Mouse (Mus musculus): ENCODE data around the gene Hoxd12. TPM values are rescaled to one million over a fixed set of nuclear protein-coding genes. Genes with fewer than 3 reads are reported as not detected.
A peak's percentile ranks its signal among the peaks of the same experiment; 100 is the strongest.

Gene Hoxd12
- polyA plus RNA-seq, 1 experiment = not detected

DNA sequence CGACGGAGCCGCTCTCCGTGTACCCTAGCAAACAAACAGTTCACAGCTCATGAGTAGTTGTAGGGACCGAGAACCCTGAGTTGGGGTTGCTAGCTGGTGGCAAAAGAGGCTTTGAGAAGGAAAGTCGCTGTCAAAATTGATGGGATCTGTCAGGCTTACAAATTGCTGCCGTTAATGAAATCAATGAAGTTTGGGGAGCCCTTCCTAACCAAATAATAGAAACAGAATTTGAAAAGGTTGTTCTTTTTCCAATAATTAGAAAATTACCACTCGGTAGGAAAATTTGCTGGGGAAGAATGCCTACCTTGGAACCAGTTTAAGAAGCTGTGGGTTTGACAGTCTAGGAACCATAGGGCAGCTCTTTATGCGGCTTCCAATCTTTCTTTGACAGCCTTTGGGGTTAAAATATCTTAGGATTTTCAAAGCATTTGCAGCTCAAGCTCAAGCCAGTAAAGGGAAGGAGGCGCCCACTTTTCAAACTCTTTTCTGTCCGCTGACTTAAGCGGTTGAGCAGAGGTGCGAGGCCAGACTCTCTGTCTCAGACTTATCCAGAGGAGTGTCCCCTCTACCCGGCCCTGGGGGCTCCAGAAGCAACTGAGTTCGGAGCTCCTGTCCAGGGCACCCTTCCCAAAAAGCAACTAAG lies 16.7 kb upstream of the Hoxd12 start:
- TF ChIP-seq CTCF (IDR thresholded peaks at IDR 0.05; ENCODE audit: extremely low read depth, insufficient read length, insufficient replicate concordance, low read depth, low read length) = no peak
- TF ChIP-seq POLR2A (IDR thresholded peaks at IDR 0.05; ENCODE audit: low read depth, low read length) = no peak
- peaks cover 8% of the 10 kb centered on the region; the same call in 1 of the 2 replicates for H3K4me1 ChIP-seq (ENCODE audit: control insufficient read depth, insufficient read depth, insufficient read length, low read length)
- H3K27me3 ChIP-seq (ENCODE audit: control insufficient read depth, insufficient read depth, low read length) = peaks cover 87% of the 10 kb centered on the region
- peak overlapping the region; percentile 27 for H3K4me3 ChIP-seq (ENCODE audit: low read depth, low read length)
- no peak overlapping the region for H3K27ac ChIP-seq (ENCODE audit: insufficient read depth, low read depth, low read length)
- H3K36me3 ChIP-seq (ENCODE audit: control insufficient read depth, insufficient read depth, low read length) = no peaks in the 10 kb centered on the region
- 8% methylated on average over 15 of the region's 15 CpGs for WGBS

DNA sequence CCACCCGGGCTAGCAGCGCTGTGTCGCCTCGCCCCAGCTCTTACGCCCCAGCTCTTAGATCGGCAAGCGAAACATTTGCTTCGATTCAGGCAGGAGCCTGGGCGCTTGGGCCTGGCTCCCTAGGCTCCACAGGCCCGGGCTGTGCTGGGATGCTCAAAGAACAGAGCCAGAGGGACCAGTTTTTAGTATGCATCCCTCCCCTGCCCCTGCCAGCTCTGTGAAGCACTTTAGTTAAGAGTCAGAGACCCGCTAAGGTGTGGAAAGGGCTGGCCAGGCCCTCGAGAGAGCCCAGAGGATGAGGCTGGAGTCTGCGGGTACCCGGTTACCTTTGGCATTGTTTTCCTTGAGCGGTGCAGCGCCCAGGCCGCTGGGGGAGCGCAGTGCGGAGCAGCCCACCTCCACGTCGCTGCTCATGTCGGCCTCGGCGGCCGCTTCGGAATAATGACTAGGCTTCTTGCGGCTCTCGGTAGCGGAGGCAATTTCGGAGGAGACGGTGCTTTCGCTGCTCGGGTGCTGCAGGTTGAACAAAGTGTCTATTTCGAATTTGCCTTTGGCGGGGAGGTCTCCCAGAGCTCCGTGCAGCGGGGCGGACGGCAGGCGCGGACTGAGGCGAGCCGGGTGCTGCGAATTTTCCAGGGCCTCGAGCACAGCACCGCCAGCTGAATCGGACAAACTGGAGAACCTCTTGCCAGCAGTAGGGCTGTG lies 16.0 kb upstream of the Hoxd12 start:
- TF ChIP-seq POLR2A (IDR thresholded peaks at IDR 0.05; ENCODE audit: low read depth, low read length) = no peak
- TF ChIP-seq CTCF (IDR thresholded peaks at IDR 0.05; ENCODE audit: extremely low read depth, insufficient read length, insufficient replicate concordance, low read depth, low read length) = no peak
- H3K27me3 ChIP-seq (ENCODE audit: control insufficient read depth, insufficient read depth, low read length) = peaks cover 88% of the 10 kb centered on the region
- WGBS = 5% methylated on average over 47 of the region's 47 CpGs
- no peak overlapping the region for H3K4me3 ChIP-seq (ENCODE audit: low read depth, low read length)
- H3K27ac ChIP-seq (ENCODE audit: insufficient read depth, low read depth, low read length) = no peak overlapping the region
- no peaks in the 10 kb centered on the region for H3K36me3 ChIP-seq (ENCODE audit: control insufficient read depth, insufficient read depth, low read length)
- peaks cover 8% of the 10 kb centered on the region; the same call in 1 of the 2 replicates for H3K4me1 ChIP-seq (ENCODE audit: control insufficient read depth, insufficient read depth, insufficient read length, low read length)

DNA sequence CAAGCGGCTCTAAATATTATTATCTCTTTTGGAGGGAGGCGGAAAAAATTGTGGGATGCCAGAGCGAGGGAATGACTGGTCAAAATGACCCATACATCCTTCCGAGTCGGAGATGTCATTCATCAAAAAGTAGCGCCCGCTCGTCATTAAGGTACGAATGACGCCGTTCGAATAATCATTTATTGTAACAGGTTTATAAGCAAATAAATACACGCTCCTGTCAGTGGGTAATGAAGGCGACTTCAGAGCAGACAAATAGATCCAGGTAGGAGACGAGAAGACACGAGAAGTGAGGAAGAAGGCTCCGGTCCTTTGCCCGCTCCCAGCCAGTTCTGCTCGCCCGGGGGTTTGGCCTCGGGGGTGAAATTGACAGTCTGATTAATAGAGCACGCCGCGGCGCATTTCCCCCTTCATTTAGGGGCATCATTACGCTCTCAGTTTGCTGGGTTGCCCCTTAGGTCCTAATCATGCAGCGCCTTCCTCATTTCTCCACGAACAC lies 15.3 kb upstream of the Hoxd12 start, which contains the start of gene Evx2:
TSS of gene Evx2 (minus strand) at position 51 of the 499 bp plus-strand sequence.
- H3K4me3 ChIP-seq (ENCODE audit: low read depth, low read length) = no peak within 1 kb of the TSS
- no peak within 1 kb of the TSS for H3K27ac ChIP-seq (ENCODE audit: insufficient read depth, low read depth, low read length)
- peaks cover 8% of the 10 kb centered on the region; the same call in 1 of the 2 replicates for H3K4me1 ChIP-seq (ENCODE audit: control insufficient read depth, insufficient read depth, insufficient read length, low read length)
- 7% methylated on average over 28 of the region's 28 CpGs for WGBS
- TF ChIP-seq CTCF (IDR thresholded peaks at IDR 0.05; ENCODE audit: extremely low read depth, insufficient read length, insufficient replicate concordance, low read depth, low read length) = no peak
- TF ChIP-seq POLR2A (IDR thresholded peaks at IDR 0.05; ENCODE audit: low read depth, low read length) = no peak
- H3K36me3 ChIP-seq (ENCODE audit: control insufficient read depth, insufficient read depth, low read length) = no peaks in the 10 kb centered on the region
- peaks cover 86% of the 10 kb centered on the region for H3K27me3 ChIP-seq (ENCODE audit: control insufficient read depth, insufficient read depth, low read length)

DNA sequence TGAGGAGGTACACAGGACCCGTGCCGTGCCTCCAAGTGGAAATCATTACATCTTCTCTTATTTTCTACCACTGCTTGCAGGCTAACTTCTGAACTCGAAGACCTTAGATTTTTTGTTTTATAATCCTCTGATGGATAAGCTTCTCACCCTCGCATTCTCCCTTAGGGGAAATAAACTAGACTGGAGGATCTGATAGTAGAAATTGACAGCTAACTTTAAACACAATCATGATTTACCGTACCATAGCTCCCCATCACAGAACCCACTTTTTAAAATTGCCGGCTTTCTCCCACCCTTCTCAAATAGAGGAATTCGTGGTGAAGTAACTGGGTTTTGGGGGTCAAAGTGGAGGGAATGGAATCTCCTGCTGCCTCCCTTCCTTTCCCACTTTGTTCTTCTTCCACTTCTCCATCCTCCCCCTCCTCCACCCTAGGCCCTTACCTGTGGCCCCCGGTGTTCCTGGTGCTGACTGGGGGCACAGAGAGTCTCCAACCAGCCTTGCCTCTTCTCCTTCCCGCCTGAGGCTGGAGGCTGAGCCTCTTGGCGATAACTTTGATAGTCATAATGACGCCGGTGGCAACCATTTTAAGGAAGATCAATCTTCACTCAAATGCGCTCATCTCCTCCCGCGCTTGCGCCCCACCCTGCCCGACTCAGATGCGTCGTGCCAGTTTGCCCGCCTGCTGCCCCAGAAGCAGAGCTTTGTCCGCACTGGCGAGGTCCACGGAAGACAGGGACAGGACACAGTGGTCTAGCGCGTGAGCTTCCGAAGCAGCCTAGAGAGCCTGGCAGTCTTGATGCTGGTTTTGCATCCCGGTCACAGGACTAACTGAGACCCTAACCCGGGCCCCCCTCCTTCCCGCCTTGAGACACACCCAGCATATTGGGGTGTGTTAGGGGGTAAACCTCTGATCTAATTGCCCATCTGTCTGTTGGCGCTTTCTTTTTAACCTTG lies 14.1 kb upstream of the Hoxd12 start:
- Histone ChIP-seq H3K27me3 (ENCODE audit: control insufficient read depth, insufficient read depth, low read length) (peaks cover 75% of the 10 kb centered on the region), H3K27ac (ENCODE audit: insufficient read depth, low read depth, low read length) (no peak overlapping the region), H3K4me1 (ENCODE audit: control insufficient read depth, insufficient read depth, insufficient read length, low read length) (peaks cover 6% of the 10 kb centered on the region; the same call in 1 of the 2 replicates), H3K36me3 (ENCODE audit: control insufficient read depth, insufficient read depth, low read length) (no peaks in the 10 kb centered on the region), H3K4me3 (ENCODE audit: low read depth, low read length) (no peak overlapping the region)
- TF ChIP-seq POLR2A (IDR thresholded peaks at IDR 0.05; ENCODE audit: low read depth, low read length) (no peak), CTCF (IDR thresholded peaks at IDR 0.05; ENCODE audit: extremely low read depth, insufficient read length, insufficient replicate concordance, low read depth, low read length) (no peak)
- 5% methylated on average over 30 of the region's 30 CpGs for WGBS

DNA sequence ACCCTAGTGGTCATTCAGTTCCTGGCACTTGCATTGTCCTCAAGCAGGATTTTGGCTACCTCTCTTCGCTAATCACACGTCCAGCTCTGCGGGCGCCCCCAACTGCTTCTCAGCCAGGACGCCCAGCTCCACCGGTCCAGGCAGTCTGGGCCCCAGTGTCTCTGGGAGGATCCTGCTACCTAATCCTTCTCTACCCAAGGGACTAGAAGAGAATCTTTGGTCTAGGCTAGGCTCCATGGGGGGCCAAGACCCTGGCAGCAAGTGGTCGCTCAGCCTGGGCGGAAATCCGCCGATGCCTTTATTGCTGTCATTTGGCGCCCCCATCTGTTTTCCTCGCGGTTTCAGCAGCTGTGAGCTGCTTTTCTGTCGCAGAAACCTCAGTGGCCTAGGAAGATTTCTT lies 13.1 kb upstream of the Hoxd12 start:
- peak; percentile 36; the same call in 1 of the 2 replicates for TF ChIP-seq CTCF (IDR thresholded peaks at IDR 0.05; ENCODE audit: extremely low read depth, insufficient read length, insufficient replicate concordance, low read depth, low read length)
- no peak for TF ChIP-seq POLR2A (IDR thresholded peaks at IDR 0.05; ENCODE audit: low read depth, low read length)
- H3K27me3 ChIP-seq (ENCODE audit: control insufficient read depth, insufficient read depth, low read length) = peaks cover 73% of the 10 kb centered on the region
- H3K4me3 ChIP-seq (ENCODE audit: low read depth, low read length) = no peak overlapping the region
- H3K36me3 ChIP-seq (ENCODE audit: control insufficient read depth, insufficient read depth, low read length) = no peaks in the 10 kb centered on the region
- H3K4me1 ChIP-seq (ENCODE audit: control insufficient read depth, insufficient read depth, insufficient read length, low read length) = peaks cover 3% of the 10 kb centered on the region; the same call in 1 of the 2 replicates
- H3K27ac ChIP-seq (ENCODE audit: insufficient read depth, low read depth, low read length) = no peak overlapping the region
- 5% methylated on average over 14 of the region's 14 CpGs for WGBS

DNA sequence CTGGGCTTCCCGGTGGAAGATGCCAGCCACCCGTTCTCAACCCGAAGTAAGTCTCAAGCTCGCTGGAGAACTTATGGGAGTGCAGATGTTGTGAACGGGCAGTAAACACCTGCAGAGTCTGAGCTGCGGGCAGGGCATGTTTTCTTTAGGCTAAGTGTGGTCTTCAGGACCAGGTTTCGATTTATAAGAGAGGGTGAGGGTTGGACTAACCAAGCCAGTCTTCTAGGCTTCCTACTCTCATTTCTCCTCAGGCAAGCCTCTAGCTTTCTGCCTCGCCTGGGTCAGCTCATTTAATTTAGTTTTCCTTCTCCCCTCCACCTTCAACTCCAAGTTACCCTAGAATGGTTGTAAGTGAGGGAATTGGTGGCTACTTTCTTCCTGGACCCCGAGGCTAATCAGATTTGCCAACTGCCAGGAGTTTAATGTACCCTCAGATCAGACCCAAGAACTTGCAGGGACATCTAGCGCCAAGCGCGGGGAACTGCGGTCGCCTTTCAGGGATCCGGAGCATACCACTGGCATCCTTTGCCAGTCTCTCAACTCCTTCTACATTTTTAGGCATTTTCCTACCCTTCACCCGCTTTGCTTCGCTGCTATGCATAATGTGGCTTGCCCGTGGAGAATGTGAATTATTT lies 11.4 kb upstream of the Hoxd12 start:
- TF ChIP-seq CTCF (IDR thresholded peaks at IDR 0.05; ENCODE audit: extremely low read depth, insufficient read length, insufficient replicate concordance, low read depth, low read length) (peak; percentile 60; the same call in 1 of the 2 replicates), POLR2A (IDR thresholded peaks at IDR 0.05; ENCODE audit: low read depth, low read length) (no peak)
- Histone ChIP-seq H3K4me3 (ENCODE audit: low read depth, low read length) (no peak overlapping the region), H3K27me3 (ENCODE audit: control insufficient read depth, insufficient read depth, low read length) (peaks cover 73% of the 10 kb centered on the region), H3K36me3 (ENCODE audit: control insufficient read depth, insufficient read depth, low read length) (no peaks in the 10 kb centered on the region), H3K27ac (ENCODE audit: insufficient read depth, low read depth, low read length) (no peak overlapping the region), H3K4me1 (ENCODE audit: control insufficient read depth, insufficient read depth, insufficient read length, low read length) (peaks cover 3% of the 10 kb centered on the region)
- WGBS = 4% methylated on average over 18 of the region's 18 CpGs
